In the genomic region with DNA sequence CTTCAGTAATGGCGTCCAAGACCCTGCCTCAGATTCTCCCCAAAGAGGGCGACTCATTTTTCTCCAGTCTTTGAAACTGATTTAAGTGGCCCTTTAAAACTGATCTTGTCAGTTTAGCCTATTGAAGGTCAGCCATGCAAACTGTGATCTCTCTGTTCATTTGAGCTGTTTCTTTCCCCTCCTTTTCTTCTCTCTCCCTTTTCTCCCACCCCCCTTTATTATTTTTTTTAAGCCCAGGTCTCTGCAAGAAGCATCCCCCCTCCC, we compare ENCODE assay signal across 8 mouse cellular contexts. TPM values are rescaled to one million over a fixed set of nuclear protein-coding genes. Genes with fewer than 3 reads are reported as not detected.
A peak's percentile ranks its signal among the peaks of the same experiment; 100 is the strongest.
DNase-seq lines count a peak whose midpoint lies in the region; ATAC-seq and TF ChIP-seq lines count a peak whose summit lies in the region.
"Had no signal": no experiment of that assay in that cellular context is flagged by ENCODE, and none has a peak within 500 bp of the region (broad histone marks: within the 10 kb centered on the region; RNA-seq: fewer than 3 reads in every experiment).

No protein-coding gene starts in this region.

- ATAC-seq in lung, embryonic 15.5 days (ENCODE audit: borderline replicate concordance, extremely low read depth, low FRiP score, low TSS enrichment): no peak
- ATAC-seq in forebrain, postnatal 0 days: no peak
- no peak for ATAC-seq in liver, embryonic 12.5 days
- ATAC-seq in stomach, embryonic 16.5 days (ENCODE audit: insufficient read depth, low FRiP score): no peak

- H3K4me3 ChIP-seq in lung, embryonic 15.5 days: peak overlapping the region; percentile 80
- H3K4me3 ChIP-seq in forebrain, postnatal 0 days (ENCODE audit: low read depth, low read length): peak overlapping the region; percentile 28
- peak overlapping the region; percentile 26 for H3K4me3 ChIP-seq in liver, embryonic 12.5 days
- peak overlapping the region; percentile 81 for H3K4me3 ChIP-seq in stomach, embryonic 16.5 days (replicated peaks; ENCODE audit: low read length)

- DNase-seq in lung, postnatal 10 days: no peak
- no peak for DNase-seq in forebrain, postnatal 0 days
- DNase-seq in thymus, postnatal 10 days (ENCODE audit: low spot score in 2 of 2): no peak
- DNase-seq in left cerebral cortex, postnatal 4 days: no peak

- peaks cover 14% of the 10 kb centered on the region; the same call in 1 of the 2 replicates for H3K36me3 ChIP-seq in lung, embryonic 15.5 days
- H3K36me3 ChIP-seq in forebrain, postnatal 0 days (ENCODE audit: insufficient read depth): no peaks in the 10 kb centered on the region
- H3K36me3 ChIP-seq in liver, embryonic 12.5 days: peaks cover 6% of the 10 kb centered on the region; the same call in 1 of the 2 replicates
- no peaks in the 10 kb centered on the region for H3K36me3 ChIP-seq in stomach, embryonic 16.5 days (ENCODE audit: control insufficient read depth, insufficient read depth, low read length)

- peak overlapping the region; percentile 100 for H3K27ac ChIP-seq in lung, embryonic 15.5 days
- no peak overlapping the region for H3K27ac ChIP-seq in forebrain, postnatal 0 days (ENCODE audit: low read depth, low read length)
- H3K27ac ChIP-seq in liver, embryonic 12.5 days: 0 out of 2 replicates have a peak overlapping the region, but pooled peaks have one; percentile 20
- peak overlapping the region; percentile 63; the same call in 1 of the 2 replicates for H3K27ac ChIP-seq in stomach, embryonic 16.5 days (ENCODE audit: low read length)

- H3K4me1 ChIP-seq in lung, embryonic 15.5 days: peaks cover 21% of the 10 kb centered on the region
- H3K4me1 ChIP-seq in forebrain, postnatal 0 days (ENCODE audit: insufficient read depth): no peaks in the 10 kb centered on the region
- no peaks in the 10 kb centered on the region for H3K4me1 ChIP-seq in liver, embryonic 12.5 days
- peaks cover 10% of the 10 kb centered on the region; the same call in 1 of the 2 replicates for H3K4me1 ChIP-seq in stomach, embryonic 16.5 days (ENCODE audit: control insufficient read depth, insufficient read depth, low read length)

- intact Hi-C loops in left cerebral cortex, postnatal 4 days (cut with DNase I): no loop called here

- TF ChIP-seq CTCF in forebrain, postnatal 0 days (IDR thresholded peaks at IDR 0.05; ENCODE audit: low read depth): no peak

- H3K27me3 ChIP-seq in lung, embryonic 15.5 days: no peaks in the 10 kb centered on the region
- H3K27me3 ChIP-seq in forebrain, postnatal 0 days (ENCODE audit: insufficient read depth, low read length): peaks cover 27% of the 10 kb centered on the region
- H3K27me3 ChIP-seq in liver, embryonic 12.5 days (replicated peaks): peaks cover 86% of the 10 kb centered on the region
- no peaks in the 10 kb centered on the region for H3K27me3 ChIP-seq in stomach, embryonic 16.5 days (ENCODE audit: control insufficient read depth, insufficient read depth, low read length)
- H3K27me3 ChIP-seq: Patski had no signal

- peak overlapping the region; percentile 99 for H3K9ac ChIP-seq in lung, embryonic 15.5 days
- H3K9ac ChIP-seq in forebrain, postnatal 0 days: peak overlapping the region; percentile 69; the same call in 1 of the 2 replicates
- H3K9ac ChIP-seq in liver, embryonic 12.5 days: peak overlapping the region; percentile 44; the same call in 1 of the 2 replicates
- H3K9ac ChIP-seq in stomach, embryonic 16.5 days (ENCODE audit: low read length): peak overlapping the region; percentile 66

- 6% methylated on average over 2 of the region's 2 CpGs for WGBS in lung, embryonic 15.5 days
- WGBS in forebrain, postnatal 0 days: 12% methylated on average over 2 of the region's 2 CpGs
- WGBS in liver, embryonic 12.5 days (ENCODE audit: insufficient replicate concordance): 13% methylated on average over 2 of the region's 2 CpGs
- WGBS in stomach, embryonic 16.5 days: 23% methylated on average over 2 of the region's 2 CpGs

- no peaks in the 10 kb centered on the region for H3K9me3 ChIP-seq in lung, embryonic 15.5 days
- no peaks in the 10 kb centered on the region for H3K9me3 ChIP-seq in forebrain, postnatal 0 days (ENCODE audit: low read length)
- no peaks in the 10 kb centered on the region for H3K9me3 ChIP-seq in liver, embryonic 12.5 days (replicated peaks)
- H3K9me3 ChIP-seq in stomach, embryonic 16.5 days (replicated peaks; ENCODE audit: control insufficient read depth, low read length): no peaks in the 10 kb centered on the region

- H3K4me2 ChIP-seq in lung, embryonic 15.5 days: peak overlapping the region; percentile 70
- H3K4me2 ChIP-seq in forebrain, postnatal 0 days (ENCODE audit: low read depth): peak overlapping the region; percentile 87
- peak overlapping the region; percentile 62 for H3K4me2 ChIP-seq in liver, embryonic 12.5 days
- peak overlapping the region; percentile 84 for H3K4me2 ChIP-seq in stomach, embryonic 16.5 days (ENCODE audit: low read depth, low read length)

RNA-seq across cellular contexts. Expression of gene Nr2f2, which starts 11.2 kb away (rescaled TPM):
- 107 and 108 TPM in 2 replicates for polyA plus RNA-seq in lung, embryonic 15.5 days (2015; fragmentation: Nextera tagmentation; extraction: Ambion mirVana)
- 23.7 and 49.9 TPM in 2 replicates for total RNA-seq in forebrain, postnatal 0 days (2014; rRNA removed)
- polyA plus RNA-seq in forebrain, postnatal 0 days (2015; fragmentation: Nextera tagmentation; extraction: Ambion mirVana): 46.4 and 92.8 TPM in 2 replicates
- 23.3 and 26.8 TPM in 2 replicates for polyA plus RNA-seq in liver, embryonic 12.5 days (2016; fragmentation: Nextera tagmentation; extraction: Ambion mirVana)
- polyA plus RNA-seq in stomach, embryonic 16.5 days (2015; fragmentation: Nextera tagmentation; extraction: Ambion mirVana): 52.5 and 64.6 TPM in 2 replicates
- 10 to 100 TPM; 68.7 to 96.1 TPM for total RNA-seq in left cerebral cortex, postnatal 4 days (2021)

Comparison
In these comparisons a context has a peak if more than half of its experiments do, and no peak if none do; other contexts are left out.
1. H3K4me3 ChIP-seq: peak in every context shown above with its lines; median percentile 81 in stomach, embryonic 16.5 days; 80 in lung, embryonic 15.5 days; 28 in forebrain, postnatal 0 days; 26 in liver, embryonic 12.5 days.
2. H3K9ac ChIP-seq: peak in every context shown above with its lines; median percentile 99 in lung, embryonic 15.5 days; 69 in forebrain, postnatal 0 days; 66 in stomach, embryonic 16.5 days; 44 in liver, embryonic 12.5 days.